Mouse (Mus musculus) erythroblast, embryonic 14.5 days (primary cell): ENCODE data around the gene Emsy. TPM values are rescaled to one million over a fixed set of nuclear protein-coding genes. Genes with fewer than 3 reads are reported as not detected.

Experiments
- H3K27me3 ChIP-seq: 2 replicates; pipeline ENCODE4 v1.6.1; 2012; ENCODE audit warnings: inconsistent platforms; ENCODE audit not compliant: control insufficient read depth
- H3K36me3 ChIP-seq: 2 replicates; pipeline ENCODE4 v1.6.1; 2012; ENCODE audit warnings: mild to moderate bottlenecking, inconsistent platforms; ENCODE audit not compliant: control insufficient read depth
- H3K4me1 ChIP-seq: 2 replicates; pipeline ENCODE4 v1.6.1; 2012; ENCODE audit warnings: inconsistent platforms; ENCODE audit not compliant: control insufficient read depth
- H3K4me3 ChIP-seq: replicated peaks from 2 replicates; pipeline ENCODE3; 2012; ENCODE audit warnings: moderate library complexity, mild to moderate bottlenecking, inconsistent platforms
- H3K9me3 ChIP-seq: 2 replicates; pipeline ENCODE4 v1.6.1; 2012; ENCODE audit warnings: low read length, inconsistent platforms, mixed read lengths; ENCODE audit not compliant: control insufficient read depth
- GATA1 ChIP-seq: IDR thresholded peaks from 2 replicates; pipeline ENCODE4 v1.6.1; 2012; ENCODE audit warnings: low read length, inconsistent platforms, mixed read lengths
- TAL1 ChIP-seq: IDR thresholded peaks from 3 replicates; pipeline ENCODE4 v1.6.1; 2012; ENCODE audit warnings: low read length, inconsistent platforms, mixed read lengths
- polyA plus RNA-seq: library from polyadenylated mRNA; stranded (reverse); fragments of >175 nt; gene quantifications from 2 replicates; pipeline ENCODE4 v1.2.3, GENCODE M21; 2012

Gene Emsy
- polyA plus RNA-seq, result 0.29 and 0.51 TPM in 2 replicates

GRCm38 (mm10) chr7:98656531-98657221 is at the start of gene Emsy:
Gene Emsy (minus strand): TSS chr7:98656783.
- H3K27me3 ChIP-seq, result no peaks in the 10 kb centered on the region
- peak within 1 kb of the TSS; percentile 100 for H3K4me3 ChIP-seq
- TF ChIP-seq TAL1 (no peak), GATA1 (no peak; the same call in 1 of the 2 replicates)
- no peaks in the 10 kb centered on the region for H3K9me3 ChIP-seq
- peaks cover 30% of the 10 kb centered on the region for H3K4me1 ChIP-seq
- H3K36me3 ChIP-seq, result peaks cover 38% of the 10 kb centered on the region

DNA sequence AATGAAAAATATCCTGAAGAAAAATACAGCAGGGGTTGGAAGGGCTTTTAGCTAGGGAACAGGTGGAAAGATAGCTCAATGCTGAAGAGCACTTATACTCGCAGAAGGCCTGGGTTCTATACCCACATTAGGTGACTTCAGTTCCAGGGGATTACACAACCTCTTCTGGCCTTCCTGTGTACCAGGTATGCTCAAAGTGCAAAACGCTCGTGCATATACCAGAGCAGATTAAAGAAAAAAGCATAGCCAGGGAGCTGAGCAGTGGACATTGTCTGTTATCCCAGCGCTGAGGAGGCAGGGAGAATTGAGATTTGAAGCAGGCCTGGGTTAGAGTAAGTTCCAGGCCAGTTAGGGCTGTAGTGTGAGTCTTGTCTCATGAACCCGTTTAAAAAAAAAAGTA is 47.7 kb upstream of the Emsy start:
- Histone ChIP-seq H3K27me3 (no peaks in the 10 kb centered on the region), H3K36me3 (peaks cover 17% of the 10 kb centered on the region)

GRCm38 (mm10) chr7:98703365-98703881 is 46.8 kb upstream of the Emsy start:
- H3K4me1 ChIP-seq, result peaks cover 26% of the 10 kb centered on the region
- TF ChIP-seq GATA1 (no peak), TAL1 (no peak)
- peaks cover 13% of the 10 kb centered on the region for H3K36me3 ChIP-seq
- H3K9me3 ChIP-seq, result no peaks in the 10 kb centered on the region
- no peaks in the 10 kb centered on the region for H3K27me3 ChIP-seq
- H3K4me3 ChIP-seq, result peak overlapping the region; percentile 95

More for the DNA sequence above, 47.7 kb upstream of the Emsy start:
- Histone ChIP-seq H3K4me1 (peaks cover 26% of the 10 kb centered on the region), H3K4me3 (peak overlapping the region; percentile 95), H3K9me3 (no peaks in the 10 kb centered on the region)
- TF ChIP-seq TAL1 (no peak), GATA1 (no peak)

GRCm38 (mm10) chr7:98702283-98703240 is 46.0 kb upstream of the Emsy start, which contains the start of gene Thap12:
Gene Thap12 (plus strand): TSS chr7:98703103.
- Histone ChIP-seq H3K36me3 (peaks cover 13% of the 10 kb centered on the region), H3K4me1 (peaks cover 26% of the 10 kb centered on the region), H3K9me3 (no peaks in the 10 kb centered on the region), H3K27me3 (no peaks in the 10 kb centered on the region), H3K4me3 (peak within 1 kb of the TSS; percentile 95)
- TF ChIP-seq TAL1 (no peak), GATA1 (no peak)

DNA sequence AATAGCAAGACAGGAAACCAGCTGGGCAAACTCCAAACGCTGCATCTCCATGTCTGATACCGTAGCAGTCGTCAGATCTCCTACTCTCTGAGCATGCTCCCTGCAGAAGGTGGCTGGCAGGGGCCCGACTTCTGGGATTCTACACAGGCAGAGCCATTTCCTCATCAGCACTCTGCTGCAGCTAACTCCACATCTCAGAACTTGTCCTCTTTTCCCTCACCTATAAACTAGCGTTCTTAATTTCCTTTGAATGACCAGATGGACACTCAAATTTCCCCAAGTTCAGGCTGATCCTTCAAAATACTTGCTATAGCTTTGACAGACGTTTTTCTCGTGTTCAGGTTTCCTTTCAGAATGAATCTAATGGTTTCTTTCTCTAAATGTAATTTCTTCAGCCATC is 45.2 kb upstream of the Emsy start:
- TF ChIP-seq TAL1, result no peak
- no peak for TF ChIP-seq GATA1
- H3K9me3 ChIP-seq, result no peaks in the 10 kb centered on the region

GRCm38 (mm10) chr7:98698590-98698989 is 42.0 kb upstream of the Emsy start:
- TF ChIP-seq GATA1, result no peak
- TF ChIP-seq TAL1, result no peak
- Histone ChIP-seq H3K27me3 (no peaks in the 10 kb centered on the region), H3K4me3 (no peak overlapping the region), H3K9me3 (no peaks in the 10 kb centered on the region), H3K4me1 (peaks cover 9% of the 10 kb centered on the region), H3K36me3 (peaks cover 13% of the 10 kb centered on the region)

More for the DNA sequence above, 45.2 kb upstream of the Emsy start:
- Histone ChIP-seq H3K36me3 (peaks cover 13% of the 10 kb centered on the region), H3K4me3 (peak overlapping the region; percentile 95), H3K4me1 (peaks cover 26% of the 10 kb centered on the region), H3K27me3 (no peaks in the 10 kb centered on the region)

- no peaks in the 10 kb centered on the region for H3K9me3 ChIP-seq
- peaks cover 7% of the 10 kb centered on the region for H3K4me1 ChIP-seq
- no peaks in the 10 kb centered on the region for H3K27me3 ChIP-seq
- TF ChIP-seq TAL1, result no peak
- no peak for TF ChIP-seq GATA1
- peaks cover 13% of the 10 kb centered on the region for H3K36me3 ChIP-seq
- H3K4me3 ChIP-seq, result no peak overlapping the region
These were observed 41.5 kb upstream of the Emsy start for GRCm38 (mm10) chr7:98698041-98698440.

GRCm38 (mm10) chr7:98697496-98697895 is 40.9 kb upstream of the Emsy start:
- TF ChIP-seq TAL1, result no peak
- H3K4me1 ChIP-seq, result peaks cover 7% of the 10 kb centered on the region
- H3K9me3 ChIP-seq, result no peaks in the 10 kb centered on the region
- no peaks in the 10 kb centered on the region for H3K27me3 ChIP-seq
- H3K4me3 ChIP-seq, result no peak overlapping the region
- peaks cover 13% of the 10 kb centered on the region for H3K36me3 ChIP-seq

DNA sequence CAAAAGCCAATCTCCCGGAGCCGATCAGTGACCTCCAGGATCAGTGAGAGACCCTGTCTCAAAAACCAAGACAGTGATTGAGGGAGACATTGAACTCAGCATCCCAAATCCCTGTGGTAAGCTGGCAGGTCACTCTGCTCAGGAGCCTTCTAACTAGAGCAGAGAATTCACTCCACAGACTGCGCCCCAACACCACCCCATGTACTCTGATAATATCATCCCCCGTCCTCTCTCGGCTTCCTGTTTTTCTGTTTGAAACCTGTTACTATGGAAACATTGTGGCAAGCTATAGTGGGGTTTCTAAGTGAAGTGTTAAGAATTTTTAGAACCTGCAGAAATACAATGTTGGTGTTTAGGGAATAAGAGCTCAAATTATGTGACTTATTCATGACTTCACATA is 37.5 kb upstream of the Emsy start:
- H3K4me1 ChIP-seq, result no peaks in the 10 kb centered on the region
- H3K4me3 ChIP-seq, result no peak overlapping the region
- H3K36me3 ChIP-seq, result no peaks in the 10 kb centered on the region; the same call in 1 of the 2 replicates
- no peaks in the 10 kb centered on the region for H3K9me3 ChIP-seq
- no peaks in the 10 kb centered on the region for H3K27me3 ChIP-seq
- TF ChIP-seq TAL1, result no peak
- no peak for TF ChIP-seq GATA1
